Mouse (Mus musculus) myocyte (in vitro differentiated cells): ENCODE data around the gene Cd2bp2.

ENCODE experiments used
- CEBPB ChIP-seq: IDR thresholded peaks from 2 replicates; pipeline ENCODE4 v1.6.1; 2011; ENCODE audit warnings: mild to moderate bottlenecking, moderate library complexity; ENCODE audit not compliant: poor library complexity, insufficient read depth, severe bottlenecking
- MYOD1 ChIP-seq, 3 experiments: IDR thresholded peaks; one replicate each; pipeline ENCODE4 v1.6.1; 2011; ENCODE audit warnings: control low read depth in 2 of 3, low read depth in 2 of 3, mild to moderate bottlenecking in 2 of 3, moderate library complexity in 1 of 3; ENCODE audit not compliant: insufficient read length in 2 of 3, control insufficient read depth in 1 of 3
- MYOG ChIP-seq, 3 experiments: IDR thresholded peaks; one replicate each; pipeline ENCODE4 v1.6.1; 2011; ENCODE audit warnings: control low read depth in 2 of 3, low read depth in 2 of 3, mild to moderate bottlenecking in 2 of 3; ENCODE audit not compliant: insufficient read length in 2 of 3, control insufficient read depth in 1 of 3, insufficient read depth in 1 of 3
- POLR2A ChIP-seq: IDR thresholded peaks from one replicate; pipeline ENCODE4 v1.6.1; 2011; ENCODE audit warnings: low read depth, mild to moderate bottlenecking, control low read depth, moderate library complexity; ENCODE audit not compliant: insufficient read length
- POLR2AphosphoS2 ChIP-seq: IDR thresholded peaks from one replicate; pipeline ENCODE4 v1.6.1; 2011; ENCODE audit warnings: low read depth, control low read depth; ENCODE audit not compliant: insufficient read length
- REST ChIP-seq: IDR thresholded peaks from one replicate; pipeline ENCODE4 v1.6.1; 2011; ENCODE audit warnings: mild to moderate bottlenecking, control low read depth, moderate library complexity; ENCODE audit not compliant: insufficient read depth, insufficient read length
- USF1 ChIP-seq: IDR thresholded peaks from one replicate; pipeline ENCODE4 v1.6.1; 2011; ENCODE audit warnings: low read depth, mild to moderate bottlenecking, control low read depth, moderate library complexity

GRCm38 (mm10) chr7:127153477-127153876, 42.4 kb downstream of the Cd2bp2 start:
- no peak for TF ChIP-seq CEBPB
- TF ChIP-seq USF1, result no peak
- TF ChIP-seq POLR2A, result no peak
- no peak for TF ChIP-seq POLR2AphosphoS2
- TF ChIP-seq REST, result no peak
- TF ChIP-seq MYOD1 (IDR thresholded peaks at IDR 0.05; ENCODE audit: control insufficient read depth in 1 of 3, insufficient read length in 2 of 3, low read depth in 2 of 3), result no peak
- no peak for TF ChIP-seq MYOG (IDR thresholded peaks at IDR 0.05; ENCODE audit: control insufficient read depth in 1 of 3, insufficient read depth in 1 of 3, insufficient read length in 2 of 3, low read depth in 2 of 3)
